Mouse (Mus musculus) gonadal fat pad, adult 2 months (tissue): Measurements from ENCODE around the gene Olfr338. TPM values are rescaled to one million over a fixed set of nuclear protein-coding genes. Genes with fewer than 3 reads are reported as not detected.
"Not testable (repeated sequence)": the region's sequence is repeated elsewhere in the genome, so short reads cannot be mapped to it uniquely, and the experiment has no call there.

Experiments used
- DNase-seq: peaks from one replicate; pipeline ENCODE4 v3.0.0-alpha.2; 2012; ENCODE audit warnings: low read depth
- polyA plus RNA-seq: library from polyadenylated mRNA; depleted of rRNA; stranded (reverse); fragments of >200 nt; gene quantifications from 2 replicates; pipeline ENCODE4 v1.2.3, GENCODE M21; 2012; rRNA removed

The Olfr338 gene
- not detected in 2 replicates for polyA plus RNA-seq

DNA sequence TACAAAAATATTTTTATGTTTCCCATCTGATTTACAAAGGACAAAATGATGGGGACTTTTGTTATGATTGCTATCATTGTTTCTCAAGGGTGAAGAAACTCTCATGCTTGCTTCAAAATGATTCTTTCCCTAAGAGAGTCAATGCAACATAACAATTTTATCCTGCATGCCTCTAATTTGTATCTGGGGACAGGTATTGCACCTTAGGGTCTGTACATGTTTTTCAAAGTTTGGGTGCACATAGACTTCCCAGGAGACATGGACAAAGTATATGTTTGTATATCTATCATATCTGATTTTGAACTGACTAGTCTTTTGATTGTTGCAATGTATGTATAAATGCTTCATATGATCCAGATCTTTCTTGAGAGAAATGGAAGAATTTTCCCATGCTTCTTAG lies at the start of gene Olfr338:
Gene Olfr338 (plus strand): TSS at position 301 of the 400 bp plus-strand sequence.
- DNase-seq, result no peak

DNA sequence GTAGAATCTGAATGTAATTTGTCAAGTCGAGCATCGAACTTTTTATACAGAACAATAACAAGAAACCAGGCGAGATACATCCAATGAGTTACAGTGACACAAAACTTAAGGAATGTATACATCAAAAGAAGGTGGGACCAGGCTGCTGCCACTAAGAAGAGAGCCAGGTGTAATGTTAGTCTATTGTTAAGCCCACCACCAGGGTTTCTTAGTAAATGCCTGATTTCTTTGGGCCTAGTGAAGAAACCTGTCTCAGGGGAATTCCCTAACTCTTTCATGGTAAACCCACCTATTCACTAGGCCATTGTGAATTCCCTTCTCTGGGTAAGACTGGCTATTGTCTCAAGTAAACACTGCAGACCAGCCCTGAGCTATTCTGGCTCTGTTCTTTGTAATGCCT lies 41.9 kb downstream of the Olfr338 start:
- not testable (repeated sequence) for DNase-seq

DNA sequence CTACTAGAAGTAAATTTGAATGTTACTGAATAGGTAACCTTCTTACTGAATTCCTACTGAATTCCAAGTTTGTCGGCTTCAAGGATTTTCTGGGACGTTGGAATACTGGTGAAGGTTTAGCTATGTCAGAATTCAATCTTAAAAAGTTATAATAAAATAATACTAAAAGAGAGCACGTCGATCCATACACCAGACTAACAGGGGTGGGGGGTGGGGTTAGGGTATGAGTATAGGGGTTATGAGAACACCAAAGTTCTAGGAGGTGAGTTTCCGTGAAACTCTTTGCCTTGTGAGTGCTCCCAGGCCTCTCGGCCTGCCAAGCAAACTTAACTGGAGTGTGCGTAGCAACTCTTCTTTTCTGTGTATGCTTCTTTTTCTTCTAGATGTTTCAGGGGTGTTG lies 42.3 kb downstream of the Olfr338 start:
- not testable (repeated sequence) for DNase-seq

DNA sequence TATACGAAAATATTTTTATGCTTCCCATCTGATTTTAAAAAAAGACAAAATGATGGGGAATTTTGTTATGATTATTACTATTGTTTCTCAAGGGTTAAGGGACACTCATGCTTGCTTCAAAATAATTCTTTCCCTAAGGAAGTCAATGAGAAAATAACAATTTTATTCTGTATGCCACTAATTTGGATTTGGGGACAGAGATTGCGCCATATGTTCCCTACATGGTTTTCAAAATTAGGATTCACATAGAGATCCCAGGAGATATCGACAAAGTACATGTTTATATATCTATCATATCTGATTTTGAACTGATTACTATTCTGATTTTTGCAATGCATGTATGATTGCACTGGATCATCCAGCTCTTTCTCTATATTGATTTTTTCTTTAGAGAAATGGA lies 45.3 kb downstream of the Olfr338 start, which contains the start of gene Olfr339:
Gene Olfr339 (plus strand): TSS at position 301 of the 400 bp plus-strand sequence.
- no peak for DNase-seq

Other genes starting within 250 kb of the Olfr338 start
- 49.6 and 49.9 TPM in 2 replicates for gene Mrrf, start 237.1 kb upstream of the Olfr338 start, polyA plus RNA-seq
- gene Rbm18, start 236.7 kb upstream of the Olfr338 start, polyA plus RNA-seq, result 19.3 and 23.4 TPM in 2 replicates
- gene Ptgs1, start 143.1 kb upstream of the Olfr338 start, polyA plus RNA-seq, result 61.1 and 66.4 TPM in 2 replicates
- not detected in 2 replicates for gene Olfr339, start 45.4 kb downstream of the Olfr338 start, polyA plus RNA-seq
- gene Olfr340, start 79.1 kb downstream of the Olfr338 start, polyA plus RNA-seq, result not detected in 2 replicates
- not detected in 2 replicates for gene Olfr341, start 108.9 kb downstream of the Olfr338 start, polyA plus RNA-seq
- not detected in 2 replicates for gene Olfr342, start 151.5 kb downstream of the Olfr338 start, polyA plus RNA-seq
- not detected in 2 replicates for gene Olfr344, start 193.1 kb downstream of the Olfr338 start, polyA plus RNA-seq